Mouse (Mus musculus): ENCODE measurements around the gene Kctd13. TPM values are rescaled to one million over a fixed set of nuclear protein-coding genes. Genes with fewer than 3 reads are reported as not detected.

The Kctd13 gene
- total and polyA plus RNA-seq, 3 experiments, result 19.0 to 40.4 (median 37.5) TPM

GRCm38 (mm10) chr7:126983113-126983512 lies 54.4 kb downstream of the Kctd13 start:
- no peak for DNase-seq (ENCODE audit: extremely low read depth)
- H3K27me3 ChIP-seq (replicated peaks), result no peaks in the 10 kb centered on the region
- H3K4me1 ChIP-seq (ENCODE audit: control insufficient read depth in 1 of 2, insufficient read depth in 2 of 2), result peaks cover 9 to 18% of the 10 kb centered on the region in 2 experiments
- H3K36me3 ChIP-seq (replicated peaks in 1 of 2; ENCODE audit: control insufficient read depth in 1 of 2, insufficient read depth in 1 of 2, low read length in 1 of 2), result peaks cover 37 to 92% of the 10 kb centered on the region in 2 experiments
- dilution Hi-C loops (cut with MboI; ENCODE audit: extremely low pct_ligation_motif_present, extremely low pct_unique_long_range_greater_than_20kb, low sequenced_read_pairs), result no loop called here
- in situ Hi-C loops (cut with MboI; ENCODE audit: low pct_ligation_motif_present, low pct_unique_long_range_greater_than_20kb, low sequenced_read_pairs), result loop anchor here (5.0 to 25.0 kb wide), 2 partner anchors 36 to 804 kb away; partner anchors contain the start of genes Asphd1, Gm49388 and Setd1a
- no peak overlapping the region for H3K27ac ChIP-seq (ENCODE audit: insufficient read depth, low read depth)
- TF ChIP-seq TBP (conservative IDR thresholded peaks at IDR 0.05; ENCODE audit: low read depth, low read length), result no peak
- no peak for TF ChIP-seq TCF12 (IDR thresholded peaks at IDR 0.05; ENCODE audit: low read depth, low read length)
- no peak for TF ChIP-seq ETS1 (conservative IDR thresholded peaks at IDR 0.05; ENCODE audit: low read depth, low read length)
- TF ChIP-seq ZKSCAN1 (IDR thresholded peaks at IDR 0.05; ENCODE audit: borderline replicate concordance, low read depth, low read length), result no peak
- TF ChIP-seq CTCF (conservative IDR thresholded peaks at IDR 0.05 in 1 of 2, IDR thresholded peaks at IDR 0.05 in 1 of 2; ENCODE audit: low read depth in 2 of 2, low read length in 2 of 2), result no peak
- TF ChIP-seq JUN (IDR thresholded peaks at IDR 0.05; ENCODE audit: insufficient read depth, low read depth, low read length), result no peak
- TF ChIP-seq NRF1 (IDR thresholded peaks at IDR 0.05; ENCODE audit: low read depth, low read length), result no peak
- no peak for TF ChIP-seq NELFE (IDR thresholded peaks at IDR 0.05; ENCODE audit: low read depth, low read length)
- no peak for TF ChIP-seq EP300 (IDR thresholded peaks at IDR 0.05; ENCODE audit: low read length)
- TF ChIP-seq CHD2 (IDR thresholded peaks at IDR 0.05; ENCODE audit: low read length), result no peak
- no peak for TF ChIP-seq KAT2A (IDR thresholded peaks at IDR 0.05; ENCODE audit: insufficient replicate concordance, low read length)
- no peaks in the 10 kb centered on the region for H3K9me3 ChIP-seq (replicated peaks; ENCODE audit: low read length)
- H3K4me3 ChIP-seq (replicated peaks in 1 of 3; ENCODE audit: low read depth in 2 of 3, low read length in 2 of 3, poor library complexity in 1 of 3), result no peak overlapping the region
- H3K79me2 ChIP-seq (replicated peaks; ENCODE audit: control insufficient read depth, extremely low read depth, insufficient read depth, poor library complexity, severe bottlenecking), result no peaks in the 10 kb centered on the region
- H3K9ac ChIP-seq (ENCODE audit: insufficient read depth, low read depth), result no peak overlapping the region
- H3K4me2 ChIP-seq (ENCODE audit: insufficient read depth, low read depth, poor library complexity, severe bottlenecking), result no peak overlapping the region

- Histone ChIP-seq H3K27me3 (replicated peaks) (no peaks in the 10 kb centered on the region), H3K4me2 (ENCODE audit: insufficient read depth, low read depth, poor library complexity, severe bottlenecking) (no peak overlapping the region), H3K79me2 (replicated peaks; ENCODE audit: control insufficient read depth, extremely low read depth, insufficient read depth, poor library complexity, severe bottlenecking) (no peaks in the 10 kb centered on the region), H3K9ac (ENCODE audit: insufficient read depth, low read depth) (no peak overlapping the region), H3K36me3 (replicated peaks in 1 of 2; ENCODE audit: control insufficient read depth in 1 of 2, insufficient read depth in 1 of 2, low read length in 1 of 2) (peaks cover 33 to 92% of the 10 kb centered on the region in 2 experiments), H3K4me3 (replicated peaks in 1 of 3; ENCODE audit: low read depth in 2 of 3, low read length in 2 of 3, poor library complexity in 1 of 3) (no peak overlapping the region), H3K9me3 (replicated peaks; ENCODE audit: low read length) (no peaks in the 10 kb centered on the region), H3K27ac (ENCODE audit: insufficient read depth, low read depth) (no peak overlapping the region), H3K4me1 (ENCODE audit: control insufficient read depth in 1 of 2, insufficient read depth in 2 of 2) (peaks cover under 1 to 3% of the 10 kb centered on the region in 2 experiments; a peak in 3 of 4 replicates)
- dilution Hi-C loops (cut with MboI; ENCODE audit: extremely low pct_ligation_motif_present, extremely low pct_unique_long_range_greater_than_20kb, low sequenced_read_pairs) (no loop called here), in situ Hi-C loops (cut with MboI; ENCODE audit: low pct_ligation_motif_present, low pct_unique_long_range_greater_than_20kb, low sequenced_read_pairs) (loop anchor here (5.0 to 25.0 kb wide), 2 partner anchors 38 to 802 kb away; partner anchors contain the start of genes Asphd1, Gm49388 and Setd1a)
- no peak for DNase-seq (ENCODE audit: extremely low read depth)
- no peak for TF ChIP-seq PAX5 (IDR thresholded peaks at IDR 0.05; ENCODE audit: low read length)
- no peak for TF ChIP-seq SMC3 (IDR thresholded peaks at IDR 0.05; ENCODE audit: low read depth, low read length)
- TF ChIP-seq KAT2A (IDR thresholded peaks at IDR 0.05; ENCODE audit: insufficient replicate concordance, low read length), result no peak
- no peak for TF ChIP-seq MAFK (IDR thresholded peaks at IDR 0.05; ENCODE audit: insufficient replicate concordance, low read length)
- TF ChIP-seq CTCF (conservative IDR thresholded peaks at IDR 0.05 in 1 of 2, IDR thresholded peaks at IDR 0.05 in 1 of 2; ENCODE audit: low read depth in 2 of 2, low read length in 2 of 2), result no peak
- no peak for TF ChIP-seq ZNF384 (IDR thresholded peaks at IDR 0.05; ENCODE audit: low read depth, low read length)
- no peak for TF ChIP-seq ZC3H11A (IDR thresholded peaks at IDR 0.05; ENCODE audit: low read depth, low read length)
- no peak for TF ChIP-seq ELF1 (IDR thresholded peaks at IDR 0.05; ENCODE audit: low read depth, low read length)
- TF ChIP-seq ZMIZ1 (IDR thresholded peaks at IDR 0.05; ENCODE audit: low read depth, low read length), result no peak
- TF ChIP-seq IRF4 (IDR thresholded peaks at IDR 0.05; ENCODE audit: low read depth, low read length), result no peak
- no peak for TF ChIP-seq SIN3A (IDR thresholded peaks at IDR 0.05; ENCODE audit: low read length)
- TF ChIP-seq TCF12 (IDR thresholded peaks at IDR 0.05; ENCODE audit: low read depth, low read length), result no peak
- TF ChIP-seq E2F4 (IDR thresholded peaks at IDR 0.05; ENCODE audit: insufficient replicate concordance, low read depth, low read length), result no peak
- no peak for TF ChIP-seq USF1 (IDR thresholded peaks at IDR 0.05; ENCODE audit: low read depth, low read length)
- TF ChIP-seq BHLHE40 (IDR thresholded peaks at IDR 0.05; ENCODE audit: low read depth, low read length), result no peak
- TF ChIP-seq RAD21 (IDR thresholded peaks at IDR 0.05; ENCODE audit: low read depth, low read length), result no peak
- no peak for TF ChIP-seq USF2 (conservative IDR thresholded peaks at IDR 0.05; ENCODE audit: low read depth, low read length)
Observed at GRCm38 (mm10) chr7:126984667-126985444, 56.2 kb downstream of the Kctd13 start.

Data from CH12.LX (cell line).